Mouse (Mus musculus) erythroblast, embryonic 14.5 days (primary cell): ENCODE data around the gene Pxdc1.

Source experiments
- GATA1 ChIP-seq: IDR thresholded peaks from 2 replicates; pipeline ENCODE4 v1.6.1; 2012; ENCODE audit warnings: low read length, inconsistent platforms, mixed read lengths
- TAL1 ChIP-seq: IDR thresholded peaks from 3 replicates; pipeline ENCODE4 v1.6.1; 2012; ENCODE audit warnings: low read length, inconsistent platforms, mixed read lengths

DNA sequence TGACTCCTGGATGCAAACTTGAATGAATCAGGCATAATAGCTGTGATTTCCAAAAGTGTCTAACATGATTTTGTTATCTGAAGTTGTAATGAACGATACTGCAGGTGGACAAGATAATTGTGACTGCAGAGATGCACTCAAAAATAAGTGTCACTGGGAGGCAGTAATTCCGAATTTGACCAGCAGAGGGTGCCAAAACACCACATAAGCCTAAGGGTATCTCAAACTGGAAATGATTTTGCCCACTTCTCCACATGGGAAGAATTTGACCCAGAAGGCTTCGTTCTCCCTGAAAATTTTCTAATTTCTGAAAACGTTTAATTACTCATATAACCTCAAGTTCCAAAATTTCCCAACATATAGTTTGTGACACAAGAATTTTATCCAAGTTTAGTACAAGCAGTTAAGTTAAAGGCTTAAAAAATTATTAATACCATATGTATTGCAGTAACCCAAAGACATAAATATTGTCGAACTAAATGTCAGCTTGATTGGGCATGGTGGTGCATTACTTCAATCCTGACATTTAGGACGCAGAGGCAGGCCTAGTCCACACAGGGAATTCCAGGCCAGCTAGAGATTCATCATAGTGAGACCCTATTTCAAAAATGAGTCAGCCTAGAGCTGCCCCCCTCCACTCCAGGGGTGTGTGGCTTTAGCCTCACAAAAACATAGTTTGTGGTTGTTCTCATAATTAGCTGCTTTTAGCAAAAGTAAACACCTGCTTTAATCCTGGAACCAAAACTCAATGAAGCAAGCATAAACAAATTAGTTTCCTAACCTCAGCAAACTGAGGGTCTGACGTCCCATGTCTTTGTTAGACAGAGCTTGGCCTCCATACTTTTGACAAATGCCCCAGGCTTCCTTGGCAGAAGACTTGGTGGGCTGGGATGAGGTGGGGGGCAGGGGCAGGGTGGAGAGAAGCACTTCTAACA, 10.1 kb downstream of the Pxdc1 start:
- TF ChIP-seq TAL1, result no peak
- no peak for TF ChIP-seq GATA1
